Mouse (Mus musculus) cerebellum, adult 2 months (tissue): Measurements from ENCODE around the gene Amotl1.

Source experiments
- CTCF ChIP-seq: fragments of 200-500 bp; IDR thresholded peaks from 2 replicates; pipeline ENCODE4 v1.5.1; 2011; ENCODE audit warnings: low read depth, mild to moderate bottlenecking, control low read depth, low read length, moderate library complexity, borderline replicate concordance; ENCODE audit not compliant: insufficient read depth
- POLR2A ChIP-seq: fragments of 200-500 bp; IDR thresholded peaks from 2 replicates; pipeline ENCODE4 v1.6.1; 2011; ENCODE audit warnings: low read length, control low read depth, borderline replicate concordance; ENCODE audit not compliant: insufficient read depth

- TF ChIP-seq CTCF (no peak), POLR2A (no peak)
These were observed 70.0 kb downstream of the Amotl1 start for GRCm38 (mm10) chr9:14574760-14575399.
